Mouse (Mus musculus) layer of hippocampus, postnatal 14 days (tissue): Measurements from ENCODE around the gene Mgrn1. TPM values are rescaled to one million over a fixed set of nuclear protein-coding genes. Genes with fewer than 3 reads are reported as not detected.

Experiments used
- DNase-seq, 2 experiments: peaks; one replicate each; pipeline ENCODE4 v3.0.0; 2021 to 2022; ENCODE audit warnings: low spot score in 2 of 2, mixed read lengths in 1 of 2
- total RNA-seq, 2 experiments: library from RNA; stranded (reverse); gene quantifications; 2 replicates each; pipeline ENCODE4 v1.2.3; 2021

Mgrn1 gene
- total RNA-seq, 2 experiments from 2014 or later = 190 to 194 TPM

DNA sequence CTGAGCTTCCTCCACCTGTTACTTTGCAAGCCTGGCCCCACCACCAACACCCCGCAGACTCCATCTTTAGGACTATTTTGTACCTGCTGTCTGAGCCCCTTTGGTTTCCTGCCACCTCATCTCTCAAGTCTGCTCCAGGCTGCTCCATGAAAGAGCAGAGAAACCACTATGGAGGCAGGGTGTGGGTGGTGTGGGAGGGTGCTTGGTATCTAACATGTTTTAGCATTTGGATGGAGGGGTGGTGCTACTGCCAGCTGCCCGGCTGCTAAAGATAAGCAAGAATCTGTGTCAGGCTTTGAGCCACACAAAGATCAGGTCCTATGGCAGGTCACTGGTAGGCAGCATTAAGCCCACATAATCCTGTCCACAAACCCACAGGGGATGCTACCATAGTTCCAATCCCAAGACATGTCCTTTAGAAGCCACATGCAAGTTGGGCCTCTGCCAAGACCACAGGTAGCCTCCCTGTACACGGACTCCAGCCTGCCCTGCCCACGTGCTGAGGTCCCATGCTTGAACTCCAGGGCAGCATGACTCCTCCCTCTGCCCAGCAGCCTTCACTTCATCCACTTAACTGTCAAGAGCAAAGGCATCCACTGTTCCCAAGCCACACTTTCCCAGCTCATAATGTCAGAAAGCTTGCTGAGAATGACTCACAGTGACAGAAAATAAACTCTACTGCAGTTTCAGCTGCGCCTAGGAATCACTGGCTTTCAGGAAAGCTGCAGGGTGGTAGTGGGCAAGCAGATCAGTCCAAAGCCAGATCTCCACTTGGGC is 92.4 kb downstream of the Mgrn1 start:
- DNase-seq = no peak

DNA sequence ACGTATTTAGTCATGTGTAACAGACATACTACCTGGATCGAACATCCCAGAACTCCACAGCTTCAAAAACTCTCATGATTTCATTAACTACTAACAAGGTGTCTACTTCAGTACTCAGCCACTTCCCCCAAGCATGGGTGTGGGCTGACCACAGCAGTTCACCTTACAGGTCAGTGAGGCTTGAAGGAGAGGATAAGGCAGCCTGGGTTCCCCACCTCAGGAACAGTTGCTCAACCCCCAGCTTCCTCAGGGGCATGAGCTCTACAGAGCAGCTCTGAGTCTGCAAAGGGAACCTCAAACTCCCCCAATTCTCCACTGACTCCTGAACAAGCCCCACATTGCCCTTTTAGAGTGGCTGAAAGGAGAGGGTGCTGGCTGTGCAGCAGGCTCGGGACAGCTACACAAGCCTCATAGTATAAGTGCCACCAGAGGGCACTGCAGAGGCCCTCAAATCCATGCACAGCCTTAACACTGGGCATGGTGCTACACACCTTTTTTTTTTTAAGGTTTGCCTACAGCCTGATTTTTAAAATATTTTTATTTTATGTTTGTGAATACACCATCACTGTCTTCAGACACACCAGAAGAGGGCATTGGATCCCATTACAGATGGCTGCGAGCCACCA is 93.8 kb downstream of the Mgrn1 start:
- DNase-seq = no peak

DNA sequence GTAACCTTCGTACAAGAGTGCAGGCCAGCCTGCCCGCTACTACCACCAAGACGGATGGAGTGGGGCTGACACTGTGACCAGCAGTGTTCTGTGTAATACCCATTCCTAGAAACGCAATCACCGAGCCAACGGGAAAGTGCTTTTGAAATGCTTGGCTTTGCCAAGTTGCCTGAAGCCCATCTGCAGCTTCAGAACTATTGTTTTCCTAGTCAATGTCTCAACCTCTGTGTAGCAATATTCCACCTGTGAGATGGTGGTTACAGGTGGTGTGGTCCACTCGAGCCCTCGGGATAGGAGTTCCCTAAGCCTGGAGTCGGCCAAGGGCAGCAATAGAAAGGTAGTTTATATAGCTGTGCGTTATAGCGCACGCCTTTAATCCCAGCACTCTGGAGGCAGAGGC is 98.7 kb downstream of the Mgrn1 start:
- DNase-seq = no peak

Other genes starting within 250 kb of the Mgrn1 start
- 1 to 10 TPM; 6.4 to 9.0 TPM for gene Vasn, start 246.3 kb upstream of the Mgrn1 start, total RNA-seq
- 10 to 100 TPM; 61.0 to 66.2 TPM for gene Dnaja3, start 246.3 kb upstream of the Mgrn1 start, total RNA-seq
- gene Coro7, start 206.5 kb upstream of the Mgrn1 start, total RNA-seq = 10 to 100 TPM; 95.7 to 95.9 TPM
- gene Nmral1, start 166.9 kb upstream of the Mgrn1 start, total RNA-seq = 10 to 100 TPM; 11.7 to 11.9 TPM
- 10 to 100 TPM; 81.9 to 84.3 TPM for gene Hmox2, start 159.9 kb upstream of the Mgrn1 start, total RNA-seq
- 100 to 1,000 TPM; 188 to 191 TPM for gene Cdip1, start 96.0 kb upstream of the Mgrn1 start, total RNA-seq
- not detected for gene 4930562C15Rik, start 50.8 kb upstream of the Mgrn1 start, total RNA-seq
- gene Ubald1, start 5.9 kb upstream of the Mgrn1 start, total RNA-seq = 10 to 100 TPM; 80.1 to 84.6 TPM
- 10 to 100 TPM; 75.5 to 77.1 TPM for gene Nudt16l1, start 52.5 kb downstream of the Mgrn1 start, total RNA-seq
- 10 to 100 TPM; 57.1 to 58.6 TPM for gene Anks3, start 78.0 kb downstream of the Mgrn1 start, total RNA-seq
- not detected for gene Sept12, start 111.6 kb downstream of the Mgrn1 start, total RNA-seq
- not detected for gene Smim22, start 121.0 kb downstream of the Mgrn1 start, total RNA-seq
- 100 to 1,000 TPM; 280 to 286 TPM for gene Rogdi, start 127.3 kb downstream of the Mgrn1 start, total RNA-seq
- gene Glyr1, start 163.6 kb downstream of the Mgrn1 start, total RNA-seq = 100 to 1,000 TPM; 132 to 134 TPM
- gene Ubn1, start 163.8 kb downstream of the Mgrn1 start, total RNA-seq = 10 to 100 TPM; 40.1 to 40.6 TPM
- under 1 TPM; 0.91 to 0.99 TPM for gene Ppl, start 246.2 kb downstream of the Mgrn1 start, total RNA-seq